Mouse (Mus musculus): ENCODE measurements around the gene Skil.

The Skil gene

GRCm38 (mm10) chr3:31094531-31095178 lies at the start of gene Skil:
Gene Skil (plus strand): TSS chr3:31095058.
- DNase-seq (ENCODE audit: low spot score in 2 of 2): peak; percentile 79 to 92

GRCm38 (mm10) chr3:31047263-31047662 lies 47.6 kb upstream of the Skil start:
- no peak for DNase-seq (ENCODE audit: low spot score in 2 of 2)

- DNase-seq (ENCODE audit: low spot score in 2 of 2): no peak
Observed at GRCm38 (mm10) chr3:31049087-31049486, 45.8 kb upstream of the Skil start.

- no peak for DNase-seq (ENCODE audit: low spot score in 2 of 2)
Observed at GRCm38 (mm10) chr3:31050375-31050774, 44.5 kb upstream of the Skil start.

- DNase-seq (ENCODE audit: low spot score in 2 of 2): no peak
Observed at GRCm38 (mm10) chr3:31051730-31052129, 43.1 kb upstream of the Skil start.

- no peak for DNase-seq (ENCODE audit: low spot score in 2 of 2)
Observed at GRCm38 (mm10) chr3:31053191-31053590, 41.7 kb upstream of the Skil start.

GRCm38 (mm10) chr3:31054888-31055287 lies 40.0 kb upstream of the Skil start:
- no peak for DNase-seq (ENCODE audit: low spot score in 2 of 2)

- no peak for DNase-seq (ENCODE audit: low spot score in 2 of 2)
Observed at GRCm38 (mm10) chr3:31056047-31056650, 38.7 kb upstream of the Skil start.

GRCm38 (mm10) chr3:31056651-31057627 lies 37.9 kb upstream of the Skil start:
- DNase-seq (ENCODE audit: low spot score in 2 of 2): peak; percentile 56 to 87

GRCm38 (mm10) chr3:31060745-31061102 lies 34.1 kb upstream of the Skil start:
- no peak for DNase-seq (ENCODE audit: low spot score in 2 of 2)

- no peak for DNase-seq (ENCODE audit: low spot score in 2 of 2)
Observed at GRCm38 (mm10) chr3:31061103-31061785, 33.6 kb upstream of the Skil start.

- DNase-seq (ENCODE audit: low spot score in 2 of 2): no peak
Observed at GRCm38 (mm10) chr3:31061786-31062120, 33.1 kb upstream of the Skil start.

GRCm38 (mm10) chr3:31062325-31062724 lies 32.5 kb upstream of the Skil start:
- DNase-seq (ENCODE audit: low spot score in 2 of 2): no peak

- DNase-seq (ENCODE audit: low spot score in 2 of 2): no peak
Observed at GRCm38 (mm10) chr3:31068482-31068881, 26.4 kb upstream of the Skil start.

- no peak for DNase-seq (ENCODE audit: low spot score in 2 of 2)
Observed at GRCm38 (mm10) chr3:31071804-31072203, 23.1 kb upstream of the Skil start.

- no peak for DNase-seq (ENCODE audit: low spot score in 2 of 2)
Observed at GRCm38 (mm10) chr3:31075808-31076207, 19.1 kb upstream of the Skil start.

GRCm38 (mm10) chr3:31077068-31077703 lies 17.7 kb upstream of the Skil start:
- no peak for DNase-seq (ENCODE audit: low spot score in 2 of 2)

- no peak for DNase-seq (ENCODE audit: low spot score in 2 of 2)
Observed at GRCm38 (mm10) chr3:31079450-31079849, 15.4 kb upstream of the Skil start.

- no peak for DNase-seq (ENCODE audit: low spot score in 2 of 2)
Observed at GRCm38 (mm10) chr3:31080791-31081502, 13.9 kb upstream of the Skil start.

GRCm38 (mm10) chr3:31082838-31083506 lies 11.9 kb upstream of the Skil start:
- DNase-seq (ENCODE audit: low spot score in 2 of 2): no peak
